Mouse (Mus musculus): ENCODE data around the gene Ddx41. TPM values are rescaled to one million over a fixed set of nuclear protein-coding genes. Genes with fewer than 3 reads are reported as not detected.

Ddx41 gene
- total RNA-seq, 2 experiments from 2014 or later: 9.1 to 12.0 TPM

Small RNAs within 50 kb of the gene (microRNA-seq; reads per million reads assigned to microRNA genes)
- 20.8 reads per million, percentile 36 among the genes with 10 or more reads in this experiment for gene Mir6945

Other genes with a start within 250 kb of the Ddx41 start
- gene Prelid1, start 216.2 kb downstream of the Ddx41 start, total RNA-seq (2021): 10 to 100 TPM; 14.9 to 18.1 TPM
- 10 to 100 TPM; 31.7 to 32.3 TPM for gene Rab24, start 214.7 kb downstream of the Ddx41 start, total RNA-seq (2021)
- gene Mxd3, start 206.8 kb downstream of the Ddx41 start, total RNA-seq (2021): not detected
- 10 to 100 TPM; 33.0 to 38.9 TPM for gene Lman2, start 173.9 kb downstream of the Ddx41 start, total RNA-seq (2021)
- gene Rgs14, start 166.9 kb downstream of the Ddx41 start, total RNA-seq (2021): under 1 TPM; 0.24 to 0.43 TPM
- gene Slc34a1, start 138.5 kb downstream of the Ddx41 start, total RNA-seq (2021): under 1 TPM in 1 of 2 experiments, not detected in 1; 0.66 TPM
- not detected for gene Pfn3, start 121.4 kb downstream of the Ddx41 start, total RNA-seq (2021)
- gene F12, start 109.9 kb downstream of the Ddx41 start, total RNA-seq (2021): under 1 TPM in 1 of 2 experiments, not detected in 1; 0.12 TPM
- 10 to 100 TPM in 1 of 2 experiments, 1 to 10 TPM in 1; 8.6 to 10.4 TPM for gene Grk6, start 91.6 kb downstream of the Ddx41 start, total RNA-seq (2021)
- gene Prr7, start 72.4 kb downstream of the Ddx41 start, total RNA-seq (2021): under 1 TPM in 1 of 2 experiments, not detected in 1; 0.21 TPM
- 1 to 10 TPM; 4.0 to 6.2 TPM for gene Dbn1, start 48.5 kb downstream of the Ddx41 start, total RNA-seq (2021)
- 100 to 1,000 TPM; 450 to 533 TPM for gene Pdlim7, start 23.0 kb downstream of the Ddx41 start, total RNA-seq (2021)
- gene Dok3, start 7.4 kb downstream of the Ddx41 start, total RNA-seq (2021): 1 to 10 TPM in 1 of 2 experiments, under 1 TPM in 1; 0.93 to 1.0 TPM
- gene Fam193b, start 34.5 kb upstream of the Ddx41 start, total RNA-seq (2021): 10 to 100 TPM in 1 of 2 experiments, 1 to 10 TPM in 1; 9.6 to 10.1 TPM
- 10 to 100 TPM; 46.0 to 59.5 TPM for gene Tmed9, start 37.1 kb upstream of the Ddx41 start, total RNA-seq (2021)
- gene B4galt7, start 63.2 kb upstream of the Ddx41 start, total RNA-seq (2021): 1 to 10 TPM; 4.7 to 6.8 TPM
- gene Caml, start 86.3 kb upstream of the Ddx41 start, total RNA-seq (2021): 1 to 10 TPM; 8.1 to 9.2 TPM
- gene Ddx46, start 98.4 kb upstream of the Ddx41 start, total RNA-seq (2021): 10 to 100 TPM; 23.1 to 23.7 TPM
- gene B230219D22Rik, start 156.5 kb upstream of the Ddx41 start, total RNA-seq (2021): 10 to 100 TPM; 28.7 to 32.0 TPM
- 10 to 100 TPM; 31.6 to 32.9 TPM for gene Txndc15, start 178.0 kb upstream of the Ddx41 start, total RNA-seq (2021)
- 10 to 100 TPM; 20.7 to 21.5 TPM for gene Pcbd2, start 190.7 kb upstream of the Ddx41 start, total RNA-seq (2021)
- gene Catsper3, start 247.9 kb upstream of the Ddx41 start, total RNA-seq (2021): under 1 TPM in 1 of 2 experiments, not detected in 1; 0.34 TPM